Mouse (Mus musculus): ENCODE data around the gene Selenoo.

The Selenoo gene

GRCm38 (mm10) chr15:89088607-89089247 lies at the start of gene Selenoo:
TSS of gene Selenoo (plus strand) at chr15:89089084.
- DNase-seq (ENCODE audit: low spot score in 2 of 2), result peak; percentile 85 to 87

GRCm38 (mm10) chr15:89044381-89044780 lies 44.5 kb upstream of the Selenoo start:
- DNase-seq (ENCODE audit: low spot score in 2 of 2), result no peak

GRCm38 (mm10) chr15:89046356-89046755 lies 42.5 kb upstream of the Selenoo start:
- no peak for DNase-seq (ENCODE audit: low spot score in 2 of 2)

- no peak for DNase-seq (ENCODE audit: low spot score in 2 of 2)
These were observed 34.2 kb upstream of the Selenoo start for GRCm38 (mm10) chr15:89054666-89055065.

- no peak for DNase-seq (ENCODE audit: low spot score in 2 of 2)
These were observed 30.1 kb upstream of the Selenoo start for GRCm38 (mm10) chr15:89058736-89059135.

- DNase-seq (ENCODE audit: low spot score in 2 of 2), result no peak
These were observed 29.5 kb upstream of the Selenoo start, which contains the start of gene Panx2 for GRCm38 (mm10) chr15:89059161-89059931. TSS of gene Panx2 (plus strand) at chr15:89059734.

GRCm38 (mm10) chr15:89060032-89060681 lies 28.7 kb upstream of the Selenoo start:
- peak in 1 of 2 experiments; percentile 40 for DNase-seq (ENCODE audit: low spot score in 2 of 2)

- DNase-seq (ENCODE audit: low spot score in 2 of 2), result no peak
These were observed 27.9 kb upstream of the Selenoo start for GRCm38 (mm10) chr15:89060811-89061460.

- no peak for DNase-seq (ENCODE audit: low spot score in 2 of 2)
These were observed 26.9 kb upstream of the Selenoo start for GRCm38 (mm10) chr15:89061761-89062517.

GRCm38 (mm10) chr15:89062518-89062910 lies 26.4 kb upstream of the Selenoo start:
- DNase-seq (ENCODE audit: low spot score in 2 of 2), result no peak

- no peak for DNase-seq (ENCODE audit: low spot score in 2 of 2)
These were observed 25.9 kb upstream of the Selenoo start for GRCm38 (mm10) chr15:89063001-89063400.

GRCm38 (mm10) chr15:89063536-89063935 lies 25.3 kb upstream of the Selenoo start:
- DNase-seq (ENCODE audit: low spot score in 2 of 2), result no peak

- DNase-seq (ENCODE audit: low spot score in 2 of 2), result no peak
These were observed 24.0 kb upstream of the Selenoo start for GRCm38 (mm10) chr15:89064891-89065290.

- DNase-seq (ENCODE audit: low spot score in 2 of 2), result peak in 1 of 2 experiments; percentile 42
These were observed 21.3 kb upstream of the Selenoo start for GRCm38 (mm10) chr15:89067609-89068008.

- DNase-seq (ENCODE audit: low spot score in 2 of 2), result no peak
These were observed 20.7 kb upstream of the Selenoo start for GRCm38 (mm10) chr15:89068226-89068625.

GRCm38 (mm10) chr15:89069336-89069840 lies 19.5 kb upstream of the Selenoo start:
- no peak for DNase-seq (ENCODE audit: low spot score in 2 of 2)

GRCm38 (mm10) chr15:89070606-89071005 lies 18.3 kb upstream of the Selenoo start:
- no peak for DNase-seq (ENCODE audit: low spot score in 2 of 2)

- DNase-seq (ENCODE audit: low spot score in 2 of 2), result no peak
These were observed 14.8 kb upstream of the Selenoo start for GRCm38 (mm10) chr15:89073993-89074603.

- DNase-seq (ENCODE audit: low spot score in 2 of 2), result no peak
These were observed 14.0 kb upstream of the Selenoo start, which contains the start of gene Trabd for GRCm38 (mm10) chr15:89074613-89075477. TSS of gene Trabd (plus strand) at chr15:89075124.
